Mouse (Mus musculus): ENCODE results near the gene Inhbc.
A peak's percentile ranks its signal among the peaks of the same experiment; 100 is the strongest.

GRCm38 (mm10) chr10:127312858-127313257, 57.4 kb downstream of the Inhbc start:
- TF ChIP-seq CTCF (IDR thresholded peaks at IDR 0.05 in 2 of 3, conservative IDR thresholded peaks at IDR 0.05 in 1 of 3; ENCODE audit: control insufficient read depth in 1 of 3, insufficient read depth in 1 of 3, low read depth in 2 of 3, low read length in 3 of 3, poor library complexity in 1 of 3, severe bottlenecking in 1 of 3) (no peak), RCOR1 (IDR thresholded peaks at IDR 0.05; ENCODE audit: low read depth, low read length) (peak; percentile 88), ETS1 (IDR thresholded peaks at IDR 0.05; ENCODE audit: low read depth, low read length) (peak; percentile 36; the same call in 1 of the 2 replicates)
